Mouse (Mus musculus) lung, embryonic 14.5 days (tissue): ENCODE measurements around the gene Slc6a6. TPM values are rescaled to one million over a fixed set of nuclear protein-coding genes. Genes with fewer than 3 reads are reported as not detected.
A peak's percentile ranks its signal among the peaks of the same experiment; 100 is the strongest.

Source experiments
- ATAC-seq: fragments of 200-750 bp; cut with Nextera tagmentation; 2 replicates; pipeline ENCODE4 v1.8.0; 2017; ENCODE audit warnings: mild to moderate bottlenecking, moderate TSS enrichment, moderate library complexity; ENCODE audit not compliant: insufficient read depth
- DNase-seq: peaks from one replicate; pipeline ENCODE4 v3.0.0-alpha.2; 2015
- H3K27ac ChIP-seq: fragments of 300-500 bp; sonication (generic); 2 replicates; pipeline ENCODE4 v1.5.1; 2014; ENCODE audit warnings: low read depth, mild to moderate bottlenecking, moderate library complexity
- H3K27me3 ChIP-seq: fragments of 300-500 bp; sonication (generic); 2 replicates; pipeline ENCODE4 v1.6.1; 2014; ENCODE audit warnings: low read length, control low read depth; ENCODE audit not compliant: insufficient read depth
- H3K36me3 ChIP-seq: fragments of 300-500 bp; sonication (generic); 2 replicates; pipeline ENCODE4 v1.6.1; 2014; ENCODE audit warnings: control low read depth; ENCODE audit not compliant: insufficient read depth
- H3K4me1 ChIP-seq: fragments of 300-500 bp; sonication (generic); 2 replicates; pipeline ENCODE4 v1.6.1; 2014; ENCODE audit warnings: antibody characterized with exemption, control low read depth; ENCODE audit not compliant: insufficient read depth
- H3K4me2 ChIP-seq: fragments of 300-500 bp; sonication (generic); 2 replicates; pipeline ENCODE4 v1.6.1; 2014; ENCODE audit warnings: mild to moderate bottlenecking
- H3K4me3 ChIP-seq: fragments of 300-500 bp; sonication (generic); 2 replicates; pipeline ENCODE4 v1.5.1; 2014; ENCODE audit warnings: low read depth, low read length
- H3K9ac ChIP-seq: fragments of 300-500 bp; sonication (generic); 2 replicates; pipeline ENCODE4 v1.6.1; 2014
- H3K9me3 ChIP-seq: fragments of 300-500 bp; sonication (generic); 2 replicates; pipeline ENCODE4 v1.6.1; 2016; ENCODE audit warnings: low read depth, low read length, control low read depth
- CTCF ChIP-seq: IDR thresholded peaks from 2 replicates; pipeline ENCODE4 v1.5.1; 2016; ENCODE audit warnings: antibody characterized with exemption, low read depth
- WGBS: fragments of 180-500 bp; shearing (Covaris S2); extraction: QIAGEN DNeasy Blood & Tissue Kit; methylation state at CpG from one replicate; pipeline ENCODE4 v1.1.7; 2014; 5-methylcytosine and 5-hydroxymethylcytosine counted together
- polyA plus RNA-seq: library from polyadenylated mRNA; unstranded; fragments of >200 nt; fragmentation: Nextera tagmentation; extraction: Ambion mirVana; gene quantifications from 2 replicates; pipeline ENCODE4 v1.2.1, GENCODE M21; 2014

The Slc6a6 gene
- polyA plus RNA-seq, 1 experiment from 2014 or later: 47.6 TPM

- no peaks in the 10 kb centered on the region for H3K36me3 ChIP-seq
- no peak overlapping the region for H3K4me2 ChIP-seq
- no peaks in the 10 kb centered on the region for H3K27me3 ChIP-seq
- WGBS: 65% methylated on average over 4 of the region's 4 CpGs
- H3K9ac ChIP-seq: no peak overlapping the region
- H3K4me3 ChIP-seq: no peak overlapping the region
- DNase-seq: no peak
- ATAC-seq: no peak
- H3K9me3 ChIP-seq: no peaks in the 10 kb centered on the region
- no peak for TF ChIP-seq CTCF
- H3K27ac ChIP-seq: no peak overlapping the region
- peaks cover 18% of the 10 kb centered on the region for H3K4me1 ChIP-seq
Measured at GRCm38 (mm10) chr6:91681841-91682240, 2.0 kb upstream of the Slc6a6 start.

- peak overlapping the region; percentile 96 for H3K4me2 ChIP-seq
- H3K4me3 ChIP-seq: peak overlapping the region; percentile 86; the same call in 1 of the 2 replicates
- WGBS: 44% methylated on average over 3 of the region's 3 CpGs
- H3K36me3 ChIP-seq: no peaks in the 10 kb centered on the region
- peak overlapping the region; percentile 74; the same call in 1 of the 2 replicates for H3K27ac ChIP-seq
- DNase-seq (no peak), ATAC-seq (0 out of 2 replicates have a peak, but pooled peaks have one; percentile 0)
- peaks cover 25% of the 10 kb centered on the region for H3K4me1 ChIP-seq
- peak overlapping the region; percentile 82 for H3K9ac ChIP-seq
- peak; percentile 25; the same call in 1 of the 2 replicates for TF ChIP-seq CTCF
- no peaks in the 10 kb centered on the region for H3K27me3 ChIP-seq
- H3K9me3 ChIP-seq: no peaks in the 10 kb centered on the region
Measured at GRCm38 (mm10) chr6:91683121-91683520, 732 bp upstream of the Slc6a6 start.

GRCm38 (mm10) chr6:91684474-91684829 is 599 bp downstream of the Slc6a6 start:
- peak; percentile 32 for ATAC-seq
- Histone ChIP-seq H3K4me3 (peak overlapping the region; percentile 86), H3K4me1 (peaks cover 25% of the 10 kb centered on the region), H3K9me3 (no peaks in the 10 kb centered on the region), H3K9ac (peak overlapping the region; percentile 82), H3K4me2 (peak overlapping the region; percentile 96), H3K27ac (peak overlapping the region; percentile 88), H3K36me3 (no peaks in the 10 kb centered on the region), H3K27me3 (no peaks in the 10 kb centered on the region)
- no peak for TF ChIP-seq CTCF
- peak; percentile 29 for DNase-seq
- under 1% methylated on average over 13 of the region's 13 CpGs for WGBS

- ATAC-seq (peak; percentile 19; the same call in 1 of the 2 replicates), DNase-seq (peak; percentile 82)
- Histone ChIP-seq H3K36me3 (no peaks in the 10 kb centered on the region), H3K9ac (peak overlapping the region; percentile 82), H3K9me3 (no peaks in the 10 kb centered on the region), H3K27me3 (no peaks in the 10 kb centered on the region), H3K4me3 (peak overlapping the region; percentile 86), H3K4me1 (peaks cover 25% of the 10 kb centered on the region), H3K27ac (peak overlapping the region; percentile 67), H3K4me2 (peak overlapping the region; percentile 96)
- 6% methylated on average over 17 of the region's 17 CpGs for WGBS
- TF ChIP-seq CTCF: no peak
Measured at GRCm38 (mm10) chr6:91684831-91685532, 1.1 kb downstream of the Slc6a6 start.

- no peak for DNase-seq
- 5% methylated on average over 2 of the region's 2 CpGs for WGBS
- no peak for ATAC-seq
Measured at GRCm38 (mm10) chr6:91685533-91685883, 1.7 kb downstream of the Slc6a6 start.

GRCm38 (mm10) chr6:91685896-91686295 is 2.0 kb downstream of the Slc6a6 start:
- ATAC-seq (no peak), DNase-seq (no peak)
- no peak for TF ChIP-seq CTCF
- no peaks in the 10 kb centered on the region for H3K36me3 ChIP-seq
- no peak overlapping the region for H3K27ac ChIP-seq
- 59% methylated on average over 7 of the region's 7 CpGs for WGBS
- H3K4me1 ChIP-seq: peaks cover 30% of the 10 kb centered on the region
- H3K9ac ChIP-seq: no peak overlapping the region
- H3K4me3 ChIP-seq: peak overlapping the region; percentile 86
- H3K27me3 ChIP-seq: no peaks in the 10 kb centered on the region
- H3K9me3 ChIP-seq: no peaks in the 10 kb centered on the region
- H3K4me2 ChIP-seq: peak overlapping the region; percentile 96

More at GRCm38 (mm10) chr6:91685533-91685883, 1.7 kb downstream of the Slc6a6 start:
- Histone ChIP-seq H3K27me3 (no peaks in the 10 kb centered on the region), H3K4me2 (peak overlapping the region; percentile 96), H3K9me3 (no peaks in the 10 kb centered on the region), H3K4me1 (peaks cover 28% of the 10 kb centered on the region), H3K4me3 (peak overlapping the region; percentile 86), H3K9ac (no peak overlapping the region), H3K36me3 (no peaks in the 10 kb centered on the region), H3K27ac (no peak overlapping the region)
- no peak for TF ChIP-seq CTCF

GRCm38 (mm10) chr6:91686597-91686996 is 2.7 kb downstream of the Slc6a6 start:
- Histone ChIP-seq H3K36me3 (no peaks in the 10 kb centered on the region), H3K4me2 (peak overlapping the region; percentile 96), H3K27ac (no peak overlapping the region; the same call in 1 of the 2 replicates), H3K9ac (no peak overlapping the region), H3K4me1 (peaks cover 30% of the 10 kb centered on the region), H3K9me3 (no peaks in the 10 kb centered on the region), H3K27me3 (no peaks in the 10 kb centered on the region), H3K4me3 (no peak overlapping the region)
- DNase-seq: peak; percentile 91
- WGBS: 19% methylated on average over 4 of the region's 4 CpGs
- no peak for ATAC-seq
- no peak for TF ChIP-seq CTCF
